Mouse (Mus musculus): ENCODE measurements around the gene Fam170b. TPM values are rescaled to one million over a fixed set of nuclear protein-coding genes. Genes with fewer than 3 reads are reported as not detected.

Gene Fam170b
- polyA plus RNA-seq, 1 experiment from 2014 or later, result not detected

GRCm38 (mm10) chr14:32835596-32835995 lies 1.8 kb downstream of the Fam170b start:
- ATAC-seq (ENCODE audit: low FRiP score), result no peak
- Histone ChIP-seq H3K27ac (no peak overlapping the region), H3K9ac (no peak overlapping the region), H3K4me3 (no peak overlapping the region), H3K27me3 (no peaks in the 10 kb centered on the region), H3K4me2 (replicated peaks) (no peak overlapping the region), H3K9me3 (replicated peaks) (no peaks in the 10 kb centered on the region), H3K4me1 (no peaks in the 10 kb centered on the region), H3K36me3 (no peaks in the 10 kb centered on the region)
- WGBS, result 93% methylated on average over 14 of the region's 14 CpGs

GRCm38 (mm10) chr14:32836191-32836590 lies 2.4 kb downstream of the Fam170b start:
- H3K36me3 ChIP-seq, result no peaks in the 10 kb centered on the region
- no peaks in the 10 kb centered on the region for H3K9me3 ChIP-seq (replicated peaks)
- no peak overlapping the region for H3K27ac ChIP-seq
- WGBS, result 92% methylated on average over 11 of the region's 11 CpGs
- H3K27me3 ChIP-seq, result no peaks in the 10 kb centered on the region
- H3K4me3 ChIP-seq, result no peak overlapping the region
- H3K4me1 ChIP-seq, result no peaks in the 10 kb centered on the region
- no peak for ATAC-seq (ENCODE audit: low FRiP score)
- no peak overlapping the region for H3K4me2 ChIP-seq (replicated peaks)
- no peak overlapping the region for H3K9ac ChIP-seq

- H3K4me1 ChIP-seq, result no peaks in the 10 kb centered on the region
- no peaks in the 10 kb centered on the region for H3K27me3 ChIP-seq
- no peaks in the 10 kb centered on the region for H3K36me3 ChIP-seq
- H3K9ac ChIP-seq, result no peak overlapping the region
- no peaks in the 10 kb centered on the region for H3K9me3 ChIP-seq (replicated peaks)
- no peak for ATAC-seq (ENCODE audit: low FRiP score)
- H3K4me2 ChIP-seq (replicated peaks), result no peak overlapping the region
- H3K4me3 ChIP-seq, result no peak overlapping the region
- no peak overlapping the region for H3K27ac ChIP-seq
These were observed 8.3 kb downstream of the Fam170b start for GRCm38 (mm10) chr14:32842052-32842451.

- Histone ChIP-seq H3K9me3 (replicated peaks) (no peaks in the 10 kb centered on the region), H3K9ac (no peak overlapping the region), H3K27me3 (peaks cover 29% of the 10 kb centered on the region), H3K4me3 (no peak overlapping the region), H3K36me3 (no peaks in the 10 kb centered on the region), H3K27ac (no peak overlapping the region), H3K4me1 (no peaks in the 10 kb centered on the region), H3K4me2 (replicated peaks) (no peak overlapping the region)
- 93% methylated on average over 4 of the region's 4 CpGs for WGBS
- ATAC-seq (ENCODE audit: low FRiP score), result no peak
These were observed 20.3 kb downstream of the Fam170b start for GRCm38 (mm10) chr14:32854059-32854458.

DNA sequence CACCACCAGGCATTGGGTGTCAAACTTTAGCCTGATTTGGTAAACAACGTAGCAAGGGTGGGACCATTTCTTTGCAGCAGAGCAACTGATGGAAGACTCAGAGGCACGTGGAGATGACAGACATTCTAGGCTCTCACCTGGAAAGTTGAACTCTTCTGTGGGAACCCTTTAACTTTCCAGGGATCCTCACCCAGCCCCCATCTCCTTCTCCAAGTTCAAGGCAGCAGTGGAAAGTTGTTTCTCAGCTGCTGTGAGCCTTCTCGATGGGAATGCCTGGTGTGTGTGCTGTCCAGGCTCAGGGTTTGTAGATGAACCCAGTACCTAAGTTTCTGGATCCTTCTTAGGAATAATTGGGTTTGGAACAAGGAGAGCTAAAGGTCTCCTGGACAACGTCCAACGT lies 22.5 kb downstream of the Fam170b start:
- H3K4me2 ChIP-seq (replicated peaks), result peak overlapping the region; percentile 87
- WGBS, result 36% methylated on average over 5 of the region's 5 CpGs
- peaks cover 12% of the 10 kb centered on the region for H3K4me1 ChIP-seq
- no peak for ATAC-seq (ENCODE audit: low FRiP score)
- no peaks in the 10 kb centered on the region for H3K9me3 ChIP-seq (replicated peaks)
- H3K27ac ChIP-seq, result no peak overlapping the region
- peaks cover 30% of the 10 kb centered on the region for H3K27me3 ChIP-seq
- H3K9ac ChIP-seq, result peak overlapping the region; percentile 76
- H3K36me3 ChIP-seq, result no peaks in the 10 kb centered on the region
- H3K4me3 ChIP-seq, result peak overlapping the region; percentile 51

- WGBS, result under 1% methylated on average over 50 of the region's 68 CpGs
- Histone ChIP-seq H3K27ac (no peak within 1 kb of the TSS), H3K4me1 (peaks cover 16% of the 10 kb centered on the region), H3K9ac (peak within 1 kb of the TSS; percentile 76), H3K36me3 (no peaks in the 10 kb centered on the region), H3K9me3 (replicated peaks) (no peaks in the 10 kb centered on the region), H3K4me3 (peak within 1 kb of the TSS; percentile 51), H3K27me3 (peaks cover 30% of the 10 kb centered on the region), H3K4me2 (replicated peaks) (peak within 1 kb of the TSS; percentile 87)
- ATAC-seq (ENCODE audit: low FRiP score), result peak; percentile 76
These were observed 23.0 kb downstream of the Fam170b start, which contains the start of gene Vstm4 for GRCm38 (mm10) chr14:32856681-32857328. Vstm4 (plus strand) TSS chr14:32856756.

DNA sequence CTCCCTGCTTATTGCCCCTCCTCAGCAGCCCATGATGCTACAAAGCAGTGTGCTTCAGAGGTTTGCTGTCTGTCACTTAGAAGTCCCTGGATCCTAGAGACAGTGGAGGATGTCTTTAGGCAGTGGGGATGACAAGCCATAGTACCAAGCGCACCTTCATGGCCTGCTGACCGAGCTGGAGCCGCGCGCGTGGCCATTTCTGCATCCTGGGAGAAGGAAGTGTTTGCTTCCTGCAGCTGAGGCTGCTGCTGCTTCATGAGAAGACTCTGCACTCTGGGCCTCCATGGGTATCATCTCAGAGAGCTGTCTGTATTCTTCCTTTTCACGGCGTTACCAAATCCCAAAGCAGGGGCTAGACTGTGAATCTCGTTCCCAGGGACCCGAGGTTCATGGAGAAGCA lies 24.6 kb downstream of the Fam170b start:
- Histone ChIP-seq H3K4me1 (peaks cover 16% of the 10 kb centered on the region), H3K4me2 (replicated peaks) (no peak overlapping the region), H3K27ac (no peak overlapping the region), H3K9me3 (replicated peaks) (no peaks in the 10 kb centered on the region), H3K4me3 (no peak overlapping the region), H3K27me3 (peaks cover 30% of the 10 kb centered on the region), H3K9ac (no peak overlapping the region), H3K36me3 (no peaks in the 10 kb centered on the region)
- no peak for ATAC-seq (ENCODE audit: low FRiP score)
- WGBS, result 97% methylated on average over 10 of the region's 10 CpGs

DNA sequence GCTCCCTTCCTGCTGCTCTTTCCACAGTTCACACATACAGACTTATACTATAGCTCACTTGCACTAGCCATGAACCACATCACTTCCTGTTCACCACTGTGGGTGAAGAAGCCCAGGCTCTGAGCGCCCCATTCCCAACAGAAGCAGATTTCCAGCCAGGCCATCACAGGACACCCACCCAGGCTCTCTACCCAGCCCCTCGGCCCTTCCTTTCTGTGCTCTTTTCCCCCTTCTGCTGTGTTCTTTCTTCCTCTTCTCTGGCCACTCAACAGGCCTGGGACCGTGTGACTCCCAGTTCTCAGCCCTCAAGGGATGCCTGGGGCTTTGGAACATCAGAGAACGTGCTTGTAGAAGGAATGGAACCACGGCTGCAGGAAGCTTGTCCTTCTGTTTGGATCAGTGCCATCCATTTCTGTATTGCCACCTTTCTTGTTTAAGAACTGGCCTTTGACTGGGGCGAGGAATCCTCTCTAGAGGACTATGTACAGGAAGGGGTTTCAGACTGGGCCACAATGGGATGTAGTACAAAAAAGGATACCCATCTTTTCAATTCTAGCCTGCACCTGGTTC lies 25.3 kb downstream of the Fam170b start:
- Histone ChIP-seq H3K27me3 (peaks cover 30% of the 10 kb centered on the region), H3K4me1 (peaks cover 16% of the 10 kb centered on the region), H3K4me2 (replicated peaks) (no peak overlapping the region), H3K9me3 (replicated peaks) (no peaks in the 10 kb centered on the region), H3K9ac (no peak overlapping the region), H3K36me3 (no peaks in the 10 kb centered on the region), H3K27ac (no peak overlapping the region), H3K4me3 (no peak overlapping the region)
- 75% methylated on average over 6 of the region's 6 CpGs for WGBS
- ATAC-seq (ENCODE audit: low FRiP score), result no peak

DNA sequence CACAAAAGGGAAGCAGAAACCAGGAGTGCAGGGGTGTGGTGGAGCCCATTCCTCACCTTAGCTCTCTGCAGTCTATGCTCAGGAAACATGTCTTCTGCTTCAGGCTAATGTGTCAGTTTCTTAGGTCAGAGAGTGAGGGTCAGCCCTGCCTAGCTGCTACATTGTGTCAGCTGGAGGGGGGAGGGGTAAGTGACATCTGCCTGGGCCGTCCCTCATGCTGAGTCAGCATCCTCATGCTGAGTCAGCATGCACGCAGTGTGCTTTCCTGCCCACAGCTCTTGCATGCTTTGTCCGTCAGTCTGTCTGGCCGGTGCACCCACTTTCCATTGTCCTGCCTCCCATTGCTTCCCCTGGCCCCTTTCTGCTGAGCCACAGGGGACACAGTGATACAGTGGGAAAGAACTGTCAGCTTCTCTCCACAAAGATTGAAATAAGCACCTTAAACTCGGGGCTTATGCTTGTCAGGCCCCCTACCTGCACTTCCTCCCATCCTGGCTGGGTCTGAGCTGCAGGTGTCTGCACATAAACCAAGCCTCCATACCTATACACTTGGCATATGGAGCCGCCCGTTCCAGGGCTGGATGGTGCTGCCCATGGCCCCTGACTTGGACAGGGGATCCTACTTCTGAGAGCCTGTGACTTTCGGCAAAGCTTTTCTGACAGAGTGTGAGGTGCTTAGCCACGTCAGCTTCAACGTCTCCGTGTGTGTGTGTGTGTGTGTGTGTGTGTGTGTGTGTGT lies 26.2 kb downstream of the Fam170b start:
- H3K9ac ChIP-seq, result no peak overlapping the region
- H3K4me2 ChIP-seq (replicated peaks), result no peak overlapping the region
- H3K4me1 ChIP-seq, result peaks cover 16% of the 10 kb centered on the region
- H3K9me3 ChIP-seq (replicated peaks), result no peaks in the 10 kb centered on the region
- peaks cover 30% of the 10 kb centered on the region for H3K27me3 ChIP-seq
- H3K27ac ChIP-seq, result no peak overlapping the region
- ATAC-seq (ENCODE audit: low FRiP score), result no peak
- H3K4me3 ChIP-seq, result no peak overlapping the region
- 56% methylated on average over 11 of the region's 11 CpGs for WGBS
- no peaks in the 10 kb centered on the region for H3K36me3 ChIP-seq

- 32% methylated on average over 6 of the region's 6 CpGs for WGBS
- H3K27me3 ChIP-seq, result peaks cover 24% of the 10 kb centered on the region; the same call in 1 of the 2 replicates
- H3K36me3 ChIP-seq, result no peaks in the 10 kb centered on the region
- H3K9ac ChIP-seq, result no peak overlapping the region
- H3K4me2 ChIP-seq (replicated peaks), result no peak overlapping the region
- peaks cover 16% of the 10 kb centered on the region for H3K4me1 ChIP-seq
- no peak overlapping the region for H3K27ac ChIP-seq
- no peak for ATAC-seq (ENCODE audit: low FRiP score)
- no peaks in the 10 kb centered on the region for H3K9me3 ChIP-seq (replicated peaks)
- no peak overlapping the region for H3K4me3 ChIP-seq
These were observed 27.4 kb downstream of the Fam170b start for GRCm38 (mm10) chr14:32861149-32861581.

- H3K36me3 ChIP-seq, result no peaks in the 10 kb centered on the region
- peaks cover 19% of the 10 kb centered on the region; the same call in 1 of the 2 replicates for H3K27me3 ChIP-seq
- H3K4me3 ChIP-seq, result no peak overlapping the region
- WGBS, result 36% methylated on average over 2 of the region's 2 CpGs
- no peaks in the 10 kb centered on the region for H3K9me3 ChIP-seq (replicated peaks)
- peaks cover 16% of the 10 kb centered on the region for H3K4me1 ChIP-seq
- H3K27ac ChIP-seq, result no peak overlapping the region
- no peak overlapping the region for H3K9ac ChIP-seq
- no peak overlapping the region for H3K4me2 ChIP-seq (replicated peaks)
- ATAC-seq (ENCODE audit: low FRiP score), result no peak
These were observed 27.9 kb downstream of the Fam170b start for GRCm38 (mm10) chr14:32861656-32862055.

- WGBS, result 90% methylated on average over 3 of the region's 3 CpGs
- Histone ChIP-seq H3K9me3 (replicated peaks) (no peaks in the 10 kb centered on the region), H3K27me3 (no peaks in the 10 kb centered on the region; the same call in 1 of the 2 replicates), H3K9ac (no peak overlapping the region), H3K4me2 (replicated peaks) (no peak overlapping the region), H3K36me3 (no peaks in the 10 kb centered on the region), H3K4me1 (peaks cover 9% of the 10 kb centered on the region), H3K4me3 (no peak overlapping the region), H3K27ac (no peak overlapping the region)
- ATAC-seq (ENCODE audit: low FRiP score), result no peak
These were observed 31.6 kb downstream of the Fam170b start for GRCm38 (mm10) chr14:32865331-32865730.

Measured in hindbrain, embryonic 12.5 days (tissue).